Mouse (Mus musculus): ENCODE measurements around the gene Fgfbp3. TPM values are rescaled to one million over a fixed set of nuclear protein-coding genes. Genes with fewer than 3 reads are reported as not detected.
A peak's percentile ranks its signal among the peaks of the same experiment; 100 is the strongest.
"Not testable (repeated sequence)": the region's sequence is repeated elsewhere in the genome, so short reads cannot be mapped to it uniquely, and the experiment has no call there.

Fgfbp3 gene
- polyA plus RNA-seq (2015; fragmentation: Nextera tagmentation; extraction: Ambion mirVana): 26.3 and 29.3 TPM in 2 replicates

GRCm38 (mm10) chr19:36919466-36919865 is at the start of gene Fgfbp3:
Gene Fgfbp3, minus strand, starts transcription at chr19:36919615.
- peak within 1 kb of the TSS; percentile 94 for H3K4me2 ChIP-seq (ENCODE audit: low read length)
- WGBS: 4% methylated on average over 12 of the region's 12 CpGs
- ATAC-seq: peak; percentile 23; the same call in 1 of the 2 replicates

GRCm38 (mm10) chr19:36962544-36963260 is 43.3 kb upstream of the Fgfbp3 start:
- not testable (repeated sequence) for H3K4me2 ChIP-seq (ENCODE audit: low read length); ATAC-seq; H3K27ac ChIP-seq (ENCODE audit: low read length); H3K9me3 ChIP-seq (ENCODE audit: control insufficient read depth, low read length); H3K9ac ChIP-seq (replicated peaks; ENCODE audit: low read depth, low read length); H3K27me3 ChIP-seq (replicated peaks; ENCODE audit: control insufficient read depth, insufficient read depth, low read length); H3K4me1 ChIP-seq (replicated peaks; ENCODE audit: control insufficient read depth, insufficient read depth, low read length); H3K4me3 ChIP-seq (replicated peaks; ENCODE audit: low read length)
- 79% methylated on average over 6 of the region's 6 CpGs for WGBS
- peaks cover 12% of the 10 kb centered on the region for H3K36me3 ChIP-seq (ENCODE audit: control insufficient read depth, insufficient read depth)

More at GRCm38 (mm10) chr19:36919466-36919865, at the start of gene Fgfbp3:
- Histone ChIP-seq H3K36me3 (ENCODE audit: control insufficient read depth, insufficient read depth) (no peaks in the 10 kb centered on the region), H3K9ac (replicated peaks; ENCODE audit: low read depth, low read length) (peak within 1 kb of the TSS; percentile 97), H3K4me1 (replicated peaks; ENCODE audit: control insufficient read depth, insufficient read depth, low read length) (peaks cover 14% of the 10 kb centered on the region), H3K9me3 (ENCODE audit: control insufficient read depth, low read length) (no peaks in the 10 kb centered on the region), H3K4me3 (replicated peaks; ENCODE audit: low read length) (peak within 1 kb of the TSS; percentile 97), H3K27me3 (replicated peaks; ENCODE audit: control insufficient read depth, insufficient read depth, low read length) (no peaks in the 10 kb centered on the region), H3K27ac (ENCODE audit: low read length) (peak within 1 kb of the TSS; percentile 95)

GRCm38 (mm10) chr19:36961320-36961719 is 41.9 kb upstream of the Fgfbp3 start:
- Histone ChIP-seq H3K36me3 (ENCODE audit: control insufficient read depth, insufficient read depth) (peaks cover 8% of the 10 kb centered on the region), H3K4me3 (replicated peaks; ENCODE audit: low read length) (no peak overlapping the region), H3K4me2 (ENCODE audit: low read length) (no peak overlapping the region), H3K9me3 (ENCODE audit: control insufficient read depth, low read length) (no peaks in the 10 kb centered on the region), H3K4me1 (replicated peaks; ENCODE audit: control insufficient read depth, insufficient read depth, low read length) (no peaks in the 10 kb centered on the region), H3K27me3 (replicated peaks; ENCODE audit: control insufficient read depth, insufficient read depth, low read length) (no peaks in the 10 kb centered on the region), H3K27ac (ENCODE audit: low read length) (no peak overlapping the region), H3K9ac (replicated peaks; ENCODE audit: low read depth, low read length) (no peak overlapping the region)
- 95% methylated on average over 1 of the region's 1 CpGs for WGBS
- ATAC-seq: no peak

GRCm38 (mm10) chr19:36958331-36958730 is 38.9 kb upstream of the Fgfbp3 start:
- H3K4me1 ChIP-seq (replicated peaks; ENCODE audit: control insufficient read depth, insufficient read depth, low read length): no peaks in the 10 kb centered on the region
- ATAC-seq: no peak
- no peak overlapping the region for H3K4me3 ChIP-seq (replicated peaks; ENCODE audit: low read length)
- no peak overlapping the region for H3K27ac ChIP-seq (ENCODE audit: low read length)
- no peaks in the 10 kb centered on the region for H3K27me3 ChIP-seq (replicated peaks; ENCODE audit: control insufficient read depth, insufficient read depth, low read length)
- H3K9me3 ChIP-seq (ENCODE audit: control insufficient read depth, low read length): no peaks in the 10 kb centered on the region
- no peaks in the 10 kb centered on the region for H3K36me3 ChIP-seq (ENCODE audit: control insufficient read depth, insufficient read depth)
- H3K4me2 ChIP-seq (ENCODE audit: low read length): no peak overlapping the region
- H3K9ac ChIP-seq (replicated peaks; ENCODE audit: low read depth, low read length): no peak overlapping the region
- WGBS: 83% methylated on average over 4 of the region's 4 CpGs

- no peak overlapping the region for H3K9ac ChIP-seq (replicated peaks; ENCODE audit: low read depth, low read length)
- WGBS: 73% methylated on average over 4 of the region's 4 CpGs
Measured at GRCm38 (mm10) chr19:36953637-36954206, 34.3 kb upstream of the Fgfbp3 start.

GRCm38 (mm10) chr19:36940064-36940463 is 20.6 kb upstream of the Fgfbp3 start:
- H3K27me3 ChIP-seq (replicated peaks; ENCODE audit: control insufficient read depth, insufficient read depth, low read length): no peaks in the 10 kb centered on the region
- H3K36me3 ChIP-seq (ENCODE audit: control insufficient read depth, insufficient read depth): no peaks in the 10 kb centered on the region
- H3K4me2 ChIP-seq (ENCODE audit: low read length): no peak overlapping the region
- no peaks in the 10 kb centered on the region for H3K4me1 ChIP-seq (replicated peaks; ENCODE audit: control insufficient read depth, insufficient read depth, low read length)
- H3K4me3 ChIP-seq (replicated peaks; ENCODE audit: low read length): no peak overlapping the region
- no peaks in the 10 kb centered on the region for H3K9me3 ChIP-seq (ENCODE audit: control insufficient read depth, low read length)
- WGBS: 100% methylated on average over 1 of the region's 1 CpGs
- no peak overlapping the region for H3K27ac ChIP-seq (ENCODE audit: low read length)
- H3K9ac ChIP-seq (replicated peaks; ENCODE audit: low read depth, low read length): no peak overlapping the region
- ATAC-seq: no peak

More at GRCm38 (mm10) chr19:36953637-36954206, 34.3 kb upstream of the Fgfbp3 start:
- H3K4me2 ChIP-seq (ENCODE audit: low read length): no peak overlapping the region
- H3K4me3 ChIP-seq (replicated peaks; ENCODE audit: low read length): no peak overlapping the region
- H3K27me3 ChIP-seq (replicated peaks; ENCODE audit: control insufficient read depth, insufficient read depth, low read length): no peaks in the 10 kb centered on the region
- no peaks in the 10 kb centered on the region for H3K36me3 ChIP-seq (ENCODE audit: control insufficient read depth, insufficient read depth)
- ATAC-seq: no peak
- no peaks in the 10 kb centered on the region for H3K4me1 ChIP-seq (replicated peaks; ENCODE audit: control insufficient read depth, insufficient read depth, low read length)
- H3K27ac ChIP-seq (ENCODE audit: low read length): no peak overlapping the region
- H3K9me3 ChIP-seq (ENCODE audit: control insufficient read depth, low read length): no peaks in the 10 kb centered on the region

- H3K27me3 ChIP-seq (replicated peaks; ENCODE audit: control insufficient read depth, insufficient read depth, low read length): no peaks in the 10 kb centered on the region
- ATAC-seq: no peak
- H3K27ac ChIP-seq (ENCODE audit: low read length): no peak overlapping the region
Measured at GRCm38 (mm10) chr19:36938008-36938407, 18.6 kb upstream of the Fgfbp3 start.

GRCm38 (mm10) chr19:36936285-36936684 is 16.9 kb upstream of the Fgfbp3 start:
- Histone ChIP-seq H3K4me1 (replicated peaks; ENCODE audit: control insufficient read depth, insufficient read depth, low read length) (no peaks in the 10 kb centered on the region), H3K36me3 (ENCODE audit: control insufficient read depth, insufficient read depth) (no peaks in the 10 kb centered on the region), H3K9ac (replicated peaks; ENCODE audit: low read depth, low read length) (no peak overlapping the region), H3K4me3 (replicated peaks; ENCODE audit: low read length) (no peak overlapping the region), H3K27me3 (replicated peaks; ENCODE audit: control insufficient read depth, insufficient read depth, low read length) (no peaks in the 10 kb centered on the region), H3K4me2 (ENCODE audit: low read length) (no peak overlapping the region), H3K27ac (ENCODE audit: low read length) (no peak overlapping the region), H3K9me3 (ENCODE audit: control insufficient read depth, low read length) (no peaks in the 10 kb centered on the region)
- 92% methylated on average over 4 of the region's 4 CpGs for WGBS
- ATAC-seq: no peak

More at GRCm38 (mm10) chr19:36938008-36938407, 18.6 kb upstream of the Fgfbp3 start:
- H3K4me2 ChIP-seq (ENCODE audit: low read length): no peak overlapping the region
- H3K4me3 ChIP-seq (replicated peaks; ENCODE audit: low read length): no peak overlapping the region
- no peaks in the 10 kb centered on the region for H3K36me3 ChIP-seq (ENCODE audit: control insufficient read depth, insufficient read depth)
- no peak overlapping the region for H3K9ac ChIP-seq (replicated peaks; ENCODE audit: low read depth, low read length)
- no peaks in the 10 kb centered on the region for H3K4me1 ChIP-seq (replicated peaks; ENCODE audit: control insufficient read depth, insufficient read depth, low read length)
- no peaks in the 10 kb centered on the region for H3K9me3 ChIP-seq (ENCODE audit: control insufficient read depth, low read length)

GRCm38 (mm10) chr19:36932613-36933012 is 13.2 kb upstream of the Fgfbp3 start:
- Histone ChIP-seq H3K9me3 (ENCODE audit: control insufficient read depth, low read length) (no peaks in the 10 kb centered on the region), H3K36me3 (ENCODE audit: control insufficient read depth, insufficient read depth) (no peaks in the 10 kb centered on the region), H3K4me1 (replicated peaks; ENCODE audit: control insufficient read depth, insufficient read depth, low read length) (no peaks in the 10 kb centered on the region), H3K4me2 (ENCODE audit: low read length) (no peak overlapping the region), H3K27me3 (replicated peaks; ENCODE audit: control insufficient read depth, insufficient read depth, low read length) (no peaks in the 10 kb centered on the region), H3K4me3 (replicated peaks; ENCODE audit: low read length) (no peak overlapping the region), H3K9ac (replicated peaks; ENCODE audit: low read depth, low read length) (no peak overlapping the region), H3K27ac (ENCODE audit: low read length) (no peak overlapping the region)
- WGBS: 93% methylated on average over 2 of the region's 2 CpGs
- ATAC-seq: no peak

Measured in forebrain, embryonic 16.5 days (tissue).